Mouse (Mus musculus): ENCODE results near the gene Ndufv1. TPM values are rescaled to one million over a fixed set of nuclear protein-coding genes. Genes with fewer than 3 reads are reported as not detected.
A peak's percentile ranks its signal among the peaks of the same experiment; 100 is the strongest.

The Ndufv1 gene
- polyA plus RNA-seq, 1 experiment: 260 TPM

DNA sequence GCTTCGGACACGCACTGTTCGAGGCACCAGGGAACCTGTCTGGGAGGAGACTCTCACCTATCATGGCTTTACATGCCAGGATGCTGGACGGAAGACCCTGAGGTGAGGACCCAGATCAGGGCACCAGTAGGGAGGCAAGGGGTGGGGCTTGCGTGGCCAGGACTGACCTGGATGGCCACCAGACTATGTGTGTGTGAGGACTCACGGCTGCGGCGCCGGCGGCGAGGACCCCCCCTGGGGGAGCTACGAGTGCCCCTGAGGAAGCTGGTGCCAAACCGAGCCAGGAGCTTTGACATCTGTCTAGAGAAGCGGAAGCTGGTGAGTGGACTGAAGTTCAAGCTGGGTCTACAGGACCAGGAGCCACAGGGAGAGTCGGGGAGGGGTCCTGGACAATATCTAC, 8.3 kb downstream of the Ndufv1 start:
- H3K4me3 ChIP-seq (ENCODE audit: insufficient read depth, low read length): no peak overlapping the region
- no peaks in the 10 kb centered on the region for H3K4me1 ChIP-seq (ENCODE audit: control insufficient read depth, insufficient read depth, low read length)
- no peak overlapping the region for H3K27ac ChIP-seq (ENCODE audit: insufficient read depth, low read length)
- TF ChIP-seq POLR2A (IDR thresholded peaks at IDR 0.05; ENCODE audit: extremely low read depth, insufficient read depth, low read length): no peak
- TF ChIP-seq CTCF (IDR thresholded peaks at IDR 0.05; ENCODE audit: extremely low read depth, insufficient read depth, low read length): no peak

- Histone ChIP-seq H3K4me3 (ENCODE audit: insufficient read depth, low read length) (no peak overlapping the region), H3K27ac (ENCODE audit: insufficient read depth, low read length) (no peak overlapping the region), H3K4me1 (ENCODE audit: control insufficient read depth, insufficient read depth, low read length) (no peaks in the 10 kb centered on the region)
- no peak for TF ChIP-seq POLR2A (IDR thresholded peaks at IDR 0.05; ENCODE audit: extremely low read depth, insufficient read depth, low read length)
- no peak for TF ChIP-seq CTCF (IDR thresholded peaks at IDR 0.05; ENCODE audit: extremely low read depth, insufficient read depth, low read length)
Measured at GRCm38 (mm10) chr19:4003641-4004040, 9.0 kb downstream of the Ndufv1 start.

DNA sequence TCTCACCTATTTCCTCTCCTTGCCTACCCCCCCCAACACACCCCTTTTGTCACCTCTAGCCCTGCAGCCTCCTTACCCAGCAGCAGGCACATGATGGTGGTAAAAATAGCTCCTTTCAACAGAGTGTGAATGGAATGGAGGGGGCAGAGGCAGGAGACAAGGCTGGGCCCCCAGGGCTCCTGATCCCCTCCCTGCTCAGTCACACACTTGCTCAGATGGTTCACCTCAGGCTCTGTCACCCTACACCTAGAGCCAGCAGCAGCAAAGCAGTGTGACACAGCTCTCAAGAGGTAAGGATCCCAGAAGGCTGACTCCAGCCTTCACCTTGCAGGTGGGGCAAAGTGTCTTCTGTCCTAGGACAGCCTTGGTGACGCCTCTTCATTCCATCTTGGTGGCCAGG, 9.5 kb downstream of the Ndufv1 start, which contains the start of gene Doc2g:
Gene Doc2g (plus strand): TSS at position 202 of the 400 bp plus-strand sequence.
- TF ChIP-seq CTCF (IDR thresholded peaks at IDR 0.05; ENCODE audit: extremely low read depth, insufficient read depth, low read length): no peak
- TF ChIP-seq POLR2A (IDR thresholded peaks at IDR 0.05; ENCODE audit: extremely low read depth, insufficient read depth, low read length): no peak
- H3K27ac ChIP-seq (ENCODE audit: insufficient read depth, low read length): no peak within 1 kb of the TSS
- no peaks in the 10 kb centered on the region for H3K4me1 ChIP-seq (ENCODE audit: control insufficient read depth, insufficient read depth, low read length)
- no peak within 1 kb of the TSS for H3K4me3 ChIP-seq (ENCODE audit: insufficient read depth, low read length)

DNA sequence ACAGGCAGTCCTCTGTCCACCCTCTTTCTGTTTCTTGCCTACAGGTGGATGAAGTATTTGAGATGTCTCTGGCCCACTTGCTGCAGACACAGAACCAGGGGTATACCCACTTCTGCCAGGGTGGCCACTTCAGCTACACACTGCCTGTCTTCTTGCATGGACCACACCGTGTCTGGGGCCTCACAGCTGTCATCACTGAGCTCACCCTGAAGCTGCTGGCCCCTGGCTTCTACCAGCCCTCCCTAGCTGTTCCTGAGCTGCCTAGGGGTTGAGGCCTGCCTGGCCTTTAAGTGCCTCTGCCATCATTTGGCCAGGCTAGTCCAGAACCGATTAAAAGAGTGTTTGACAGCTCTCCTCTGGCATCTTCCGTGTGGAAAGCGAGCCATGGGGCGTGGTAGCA, 10.9 kb downstream of the Ndufv1 start:
- H3K4me1 ChIP-seq (ENCODE audit: control insufficient read depth, insufficient read depth, low read length): no peaks in the 10 kb centered on the region
- no peak overlapping the region for H3K4me3 ChIP-seq (ENCODE audit: insufficient read depth, low read length)
- no peak overlapping the region for H3K27ac ChIP-seq (ENCODE audit: insufficient read depth, low read length)
- TF ChIP-seq POLR2A (IDR thresholded peaks at IDR 0.05; ENCODE audit: extremely low read depth, insufficient read depth, low read length) (no peak), CTCF (IDR thresholded peaks at IDR 0.05; ENCODE audit: extremely low read depth, insufficient read depth, low read length) (no peak)

- Histone ChIP-seq H3K27ac (ENCODE audit: insufficient read depth, low read length) (no peak overlapping the region), H3K4me1 (ENCODE audit: control insufficient read depth, insufficient read depth, low read length) (no peaks in the 10 kb centered on the region)
- no peak for TF ChIP-seq CTCF (IDR thresholded peaks at IDR 0.05; ENCODE audit: extremely low read depth, insufficient read depth, low read length)
- no peak for TF ChIP-seq POLR2A (IDR thresholded peaks at IDR 0.05; ENCODE audit: extremely low read depth, insufficient read depth, low read length)
Measured at GRCm38 (mm10) chr19:4000949-4001525, 11.6 kb downstream of the Ndufv1 start.

GRCm38 (mm10) chr19:4000119-4000900, 12.3 kb downstream of the Ndufv1 start, which contains the start of the genes Nudt8 and Gm49405:
TSS of gene Nudt8 (plus strand) at chr19:4000580.
TSS of gene Gm49405 (plus strand) at chr19:4000626.
- Histone ChIP-seq H3K27ac (ENCODE audit: insufficient read depth, low read length) (peak within 1 kb of the TSS; percentile 88), H3K4me3 (ENCODE audit: insufficient read depth, low read length) (peak within 1 kb of the TSS; percentile 51), H3K4me1 (ENCODE audit: control insufficient read depth, insufficient read depth, low read length) (no peaks in the 10 kb centered on the region)
- TF ChIP-seq CTCF (IDR thresholded peaks at IDR 0.05; ENCODE audit: extremely low read depth, insufficient read depth, low read length) (peak; percentile 75), POLR2A (IDR thresholded peaks at IDR 0.05; ENCODE audit: extremely low read depth, insufficient read depth, low read length) (peak; percentile 75; the same call in 1 of the 2 replicates)

More at GRCm38 (mm10) chr19:4000949-4001525, 11.6 kb downstream of the Ndufv1 start:
- H3K4me3 ChIP-seq (ENCODE audit: insufficient read depth, low read length): peak overlapping the region; percentile 51

DNA sequence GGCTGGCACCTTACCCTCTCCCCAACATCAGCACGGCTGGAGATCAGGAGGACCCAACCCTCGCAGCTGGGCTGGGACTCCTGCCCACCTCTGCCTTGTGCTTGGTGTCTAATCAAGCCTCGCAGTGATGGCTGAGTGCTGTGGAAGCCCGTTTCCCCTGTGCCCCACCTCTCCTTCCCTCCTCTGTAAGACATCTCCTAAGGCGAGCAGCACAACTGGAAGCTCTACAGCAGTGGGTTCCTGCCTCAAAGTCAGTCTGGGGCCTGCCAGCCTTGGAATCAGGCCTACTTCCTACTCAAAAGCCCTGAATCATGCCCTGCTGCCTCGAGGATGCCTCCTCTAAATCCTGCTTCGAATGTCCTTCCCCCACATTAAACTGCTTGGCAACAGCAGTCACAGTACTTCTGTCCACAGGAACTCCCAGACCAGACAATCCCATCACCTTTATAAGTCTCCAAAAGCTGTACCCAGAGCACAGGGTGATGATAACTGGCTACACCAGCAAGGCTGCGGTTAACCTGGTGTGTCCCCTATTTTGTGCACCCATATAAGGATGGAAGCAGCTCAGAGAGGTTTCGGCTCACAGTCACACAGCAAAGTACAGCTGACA, 13.4 kb downstream of the Ndufv1 start:
- TF ChIP-seq CTCF (IDR thresholded peaks at IDR 0.05; ENCODE audit: extremely low read depth, insufficient read depth, low read length): no peak
- no peak for TF ChIP-seq POLR2A (IDR thresholded peaks at IDR 0.05; ENCODE audit: extremely low read depth, insufficient read depth, low read length)
- H3K4me1 ChIP-seq (ENCODE audit: control insufficient read depth, insufficient read depth, low read length): no peaks in the 10 kb centered on the region
- no peak overlapping the region for H3K4me3 ChIP-seq (ENCODE audit: insufficient read depth, low read length)
- H3K27ac ChIP-seq (ENCODE audit: insufficient read depth, low read length): no peak overlapping the region

GRCm38 (mm10) chr19:3998335-3998734, 14.3 kb downstream of the Ndufv1 start:
- no peak overlapping the region for H3K4me3 ChIP-seq (ENCODE audit: insufficient read depth, low read length)
- no peak overlapping the region for H3K27ac ChIP-seq (ENCODE audit: insufficient read depth, low read length)
- TF ChIP-seq CTCF (IDR thresholded peaks at IDR 0.05; ENCODE audit: extremely low read depth, insufficient read depth, low read length) (no peak), POLR2A (IDR thresholded peaks at IDR 0.05; ENCODE audit: extremely low read depth, insufficient read depth, low read length) (no peak)
- H3K4me1 ChIP-seq (ENCODE audit: control insufficient read depth, insufficient read depth, low read length): no peaks in the 10 kb centered on the region

DNA sequence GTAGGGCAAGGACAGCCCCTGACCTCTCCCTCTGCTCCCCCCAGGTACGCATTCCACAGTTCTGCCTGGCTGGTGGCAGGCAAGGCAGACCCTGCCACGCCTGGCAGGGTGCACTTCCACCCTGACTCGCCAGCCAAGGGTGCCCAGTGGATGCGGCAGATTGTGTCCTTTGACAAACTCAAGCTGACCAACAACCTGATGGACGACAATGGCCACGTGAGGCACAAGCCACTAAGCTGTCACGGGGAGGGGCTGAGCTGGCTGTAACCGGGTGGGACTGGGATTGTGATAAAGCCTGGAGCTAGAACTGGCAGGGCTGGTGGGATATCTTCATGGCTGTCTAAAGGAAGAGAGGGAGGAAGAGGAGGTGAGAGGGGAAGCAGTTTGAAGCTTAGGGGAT, 15.4 kb downstream of the Ndufv1 start:
- no peak for TF ChIP-seq POLR2A (IDR thresholded peaks at IDR 0.05; ENCODE audit: extremely low read depth, insufficient read depth, low read length)
- no peak for TF ChIP-seq CTCF (IDR thresholded peaks at IDR 0.05; ENCODE audit: extremely low read depth, insufficient read depth, low read length)
- Histone ChIP-seq H3K27ac (ENCODE audit: insufficient read depth, low read length) (no peak overlapping the region), H3K4me3 (ENCODE audit: insufficient read depth, low read length) (no peak overlapping the region), H3K4me1 (ENCODE audit: control insufficient read depth, insufficient read depth, low read length) (no peaks in the 10 kb centered on the region)
